Mouse (Mus musculus): ENCODE data around the gene St5.

Gene St5

GRCm38 (mm10) chr7:109700213-109700612 is 3.2 kb downstream of the St5 start:
- DNase-seq (ENCODE audit: low spot score) = no peak

GRCm38 (mm10) chr7:109695339-109695726 is 8.1 kb downstream of the St5 start:
- no peak for DNase-seq (ENCODE audit: low spot score)

DNA sequence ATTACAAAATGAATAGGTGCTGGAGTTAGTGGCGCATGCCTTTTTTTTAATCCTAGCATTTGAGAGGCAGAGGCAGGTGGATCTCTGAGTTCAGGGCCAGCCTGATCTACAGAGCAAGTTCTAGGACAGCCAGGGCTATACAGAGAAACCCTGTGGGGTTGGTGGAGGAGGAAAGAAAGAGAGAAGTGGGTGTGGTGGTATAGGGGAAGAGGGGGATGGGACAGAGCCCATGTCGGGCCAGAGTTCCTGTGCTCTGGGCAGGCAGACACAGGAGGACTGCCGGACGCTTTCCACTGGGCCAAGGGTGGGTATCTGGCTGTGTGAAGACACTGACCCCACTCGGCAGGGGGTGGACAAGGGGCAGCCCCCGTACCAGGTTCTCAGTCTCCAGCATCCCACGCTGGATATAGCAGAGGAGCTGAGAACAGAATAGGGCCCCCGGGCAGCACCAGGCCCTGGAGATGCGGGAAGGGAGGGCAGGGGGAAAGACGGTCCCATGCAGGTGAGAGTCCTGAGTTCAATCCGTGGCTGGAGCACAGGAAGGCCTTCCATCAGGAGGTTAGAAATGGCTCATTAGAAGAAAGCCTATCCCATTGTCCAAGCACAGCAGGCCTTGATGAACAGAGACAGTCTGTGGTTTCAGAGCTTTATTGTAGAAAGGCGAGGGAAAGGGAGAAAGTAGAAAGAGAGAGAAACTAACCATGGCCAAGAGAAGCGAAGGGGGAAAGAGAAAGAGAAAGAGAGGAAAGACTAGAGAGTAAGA is 8.6 kb downstream of the St5 start:
- DNase-seq (ENCODE audit: low spot score) = no peak

DNA sequence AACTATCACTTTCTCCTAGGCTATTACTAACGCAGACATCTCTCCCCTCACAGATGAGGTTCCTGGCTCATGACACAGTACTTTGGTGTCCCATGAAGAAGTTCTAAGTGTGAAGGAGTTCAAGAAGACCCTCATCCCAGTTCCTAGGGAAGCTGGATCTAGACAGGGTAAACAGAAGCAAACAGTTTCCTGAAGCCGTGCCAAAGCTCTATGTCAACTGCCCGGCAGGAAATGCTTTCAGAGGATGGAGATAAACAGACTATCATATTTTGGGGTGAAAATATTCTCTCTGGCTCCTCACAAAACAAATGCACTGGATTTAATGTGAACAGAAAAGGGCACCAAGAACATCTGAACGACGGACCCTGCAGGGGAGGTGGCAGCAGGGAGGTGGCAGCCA is 12.4 kb downstream of the St5 start:
- no peak for DNase-seq (ENCODE audit: low spot score)

DNA sequence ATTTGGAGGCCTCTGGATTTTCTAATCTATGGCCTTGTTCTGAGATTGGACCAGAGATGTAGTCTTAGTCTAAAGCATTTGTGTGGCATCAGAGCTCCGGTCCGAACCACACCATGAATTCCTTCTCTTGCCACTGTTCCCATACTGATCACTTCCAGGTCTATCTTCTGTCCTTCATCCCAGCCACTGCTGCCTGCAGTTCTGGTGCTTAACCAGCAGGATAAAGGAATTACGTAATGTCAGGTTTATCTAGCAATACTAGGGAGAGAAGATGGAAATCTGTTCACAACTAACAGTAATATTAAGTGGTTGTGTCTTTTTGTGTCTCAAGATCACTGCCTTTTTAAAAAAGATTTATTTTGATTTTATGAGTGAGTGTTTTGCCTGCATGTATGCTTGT is 13.3 kb downstream of the St5 start:
- no peak for DNase-seq (ENCODE audit: low spot score)

DNA sequence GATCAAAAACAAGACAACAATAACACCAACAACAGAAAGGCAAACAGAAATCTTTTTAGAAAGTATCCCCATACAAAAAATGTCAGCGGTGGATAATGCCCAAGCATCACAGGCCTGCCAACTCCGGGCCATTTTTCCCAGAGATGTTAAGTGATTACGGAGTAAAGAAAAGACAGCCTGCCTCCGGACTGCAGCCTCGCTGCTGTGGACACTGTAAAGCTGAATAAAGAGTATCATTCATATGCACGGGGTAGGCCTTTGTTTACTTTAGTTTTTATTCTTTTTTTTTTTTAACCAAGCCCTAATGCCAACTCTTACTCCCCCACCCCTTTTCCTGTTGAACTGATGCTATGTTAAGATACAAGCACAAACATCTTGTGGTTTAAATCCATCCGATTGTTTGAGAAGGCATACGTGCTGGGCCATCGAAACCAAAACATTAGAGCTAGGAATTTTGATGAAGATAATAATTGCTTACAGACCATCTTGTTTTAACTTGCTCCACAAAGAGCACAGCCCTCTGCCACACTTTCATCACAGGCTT is 16.7 kb downstream of the St5 start:
- no peak for DNase-seq (ENCODE audit: low spot score)

DNA sequence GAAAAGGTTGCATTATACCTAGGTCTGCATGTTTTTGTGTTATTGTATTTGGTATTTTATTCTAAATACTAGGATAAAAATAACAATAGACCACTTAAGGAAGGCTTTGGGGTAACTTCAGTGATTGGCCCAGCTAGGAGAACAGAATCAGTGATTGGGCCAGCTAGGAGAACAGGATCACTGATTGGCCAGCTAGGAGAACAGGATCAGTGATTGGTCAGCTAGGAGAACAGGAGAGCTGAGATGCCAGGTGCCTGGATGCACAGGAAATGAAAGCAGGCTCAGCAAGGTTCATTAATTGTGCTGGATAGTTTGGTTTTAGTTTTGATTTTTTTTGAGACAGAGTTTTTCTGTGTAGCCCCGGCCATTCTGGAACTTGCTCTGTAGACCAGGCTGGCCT is 22.5 kb downstream of the St5 start:
- no peak for DNase-seq (ENCODE audit: low spot score)

DNA sequence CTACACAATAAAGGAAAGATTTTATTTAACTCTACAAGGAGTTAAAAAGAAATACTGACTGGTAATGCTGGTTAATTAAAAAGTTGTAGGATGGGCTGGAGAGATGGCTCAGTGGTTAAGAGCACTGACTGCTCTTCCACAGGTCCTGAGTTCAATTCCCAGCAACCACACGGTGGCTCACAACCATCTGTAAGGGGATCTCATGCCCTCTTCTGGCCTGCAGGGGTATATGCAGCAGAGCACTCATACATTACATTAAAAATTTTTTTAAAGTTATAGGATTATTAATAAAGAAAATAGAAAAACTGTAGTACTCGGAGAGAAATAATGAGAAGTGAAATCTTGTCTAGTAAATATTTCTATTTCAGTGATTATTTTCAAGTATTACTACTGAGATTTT is 23.1 kb downstream of the St5 start:
- no peak for DNase-seq (ENCODE audit: low spot score)

DNA sequence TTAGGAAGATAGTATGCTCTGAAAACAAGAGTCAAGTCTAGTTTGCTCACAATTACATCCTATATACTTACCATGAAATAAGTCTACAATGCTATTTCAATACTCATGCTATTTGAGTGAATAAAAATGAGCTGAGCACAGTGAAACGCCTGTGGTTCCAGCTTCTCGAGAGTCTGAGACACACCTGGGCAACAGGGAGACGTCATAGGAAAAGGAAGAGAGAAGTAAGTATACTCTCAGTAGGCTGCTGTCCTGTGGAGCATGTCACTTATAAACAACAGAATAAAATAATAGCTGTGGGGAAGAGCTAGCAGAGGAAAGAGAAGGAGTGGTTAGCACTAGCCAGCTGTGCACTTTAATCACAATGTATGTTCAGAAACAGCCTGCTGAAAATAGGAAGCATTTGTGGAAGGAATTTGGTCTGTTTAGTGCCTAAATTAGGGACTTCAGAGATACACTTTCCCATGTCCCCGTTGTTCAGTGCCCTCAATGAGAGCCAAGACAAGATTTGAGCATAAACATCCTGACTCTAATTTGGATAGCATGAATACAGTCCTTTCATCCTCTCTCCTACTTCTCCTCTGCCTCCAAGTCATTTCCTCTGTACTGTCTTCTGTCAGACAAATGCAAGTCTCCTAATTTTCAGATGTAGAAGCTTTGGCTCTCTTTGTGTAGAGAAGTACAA is 28.3 kb downstream of the St5 start:
- DNase-seq (ENCODE audit: low spot score) = no peak

GRCm38 (mm10) chr7:109671581-109672471 is 31.6 kb downstream of the St5 start:
- DNase-seq (ENCODE audit: low spot score) = peak; percentile 71

DNA sequence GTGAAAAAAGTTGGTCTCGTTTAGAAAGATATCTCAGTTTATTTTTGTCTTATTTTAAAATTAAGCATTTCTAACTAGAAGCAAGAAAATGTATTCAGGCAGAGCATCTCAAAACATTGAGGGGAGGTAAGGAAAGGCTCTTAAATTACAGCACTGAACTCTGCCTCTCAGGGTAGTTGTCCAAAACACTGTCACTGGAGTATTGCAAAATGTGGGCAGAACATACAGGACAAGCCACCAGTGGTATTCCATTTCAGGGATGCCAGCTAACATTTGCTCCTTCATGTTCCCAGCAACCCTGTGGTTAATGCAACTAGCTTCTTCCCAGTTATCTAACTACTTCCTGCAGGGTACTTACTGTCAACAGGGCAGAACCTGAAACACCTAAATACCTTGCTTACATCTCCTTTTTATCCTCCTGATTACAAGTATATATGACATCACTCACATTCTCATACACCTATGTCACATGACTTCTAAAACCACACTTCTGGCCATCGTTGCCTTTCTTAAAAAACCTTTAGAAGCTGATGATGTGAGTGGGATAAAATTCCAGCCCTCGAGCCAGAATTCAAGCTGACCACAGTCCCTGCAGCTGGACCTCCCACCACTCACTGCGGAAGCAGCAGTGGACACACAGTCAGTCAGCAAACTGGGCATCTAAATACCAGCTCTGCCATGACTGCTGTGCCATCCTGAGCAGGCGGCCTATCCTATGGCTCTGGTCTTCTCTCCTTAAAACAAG is 33.8 kb downstream of the St5 start:
- DNase-seq (ENCODE audit: low spot score) = no peak

DNA sequence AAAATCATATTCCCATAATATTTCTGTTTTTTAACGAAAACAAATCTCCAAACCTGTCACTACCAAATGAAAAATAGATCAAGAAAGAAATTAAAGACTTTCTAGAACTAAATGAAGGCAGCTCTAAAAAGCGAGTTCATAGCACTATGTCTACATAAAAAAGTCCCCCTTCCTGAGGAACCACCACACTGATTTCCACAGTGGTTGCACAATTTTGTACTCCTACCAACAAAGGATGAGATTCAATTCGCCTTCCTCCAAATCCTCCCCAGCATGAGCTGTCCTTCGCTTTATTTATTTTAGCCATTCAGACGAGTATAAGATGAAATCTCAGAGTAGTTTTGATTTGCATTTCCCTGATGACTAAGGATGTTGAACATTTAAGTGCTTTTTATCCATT is 36.7 kb downstream of the St5 start:
- no peak for DNase-seq (ENCODE audit: low spot score)

GRCm38 (mm10) chr7:109662626-109663025 is 40.8 kb downstream of the St5 start:
- no peak for DNase-seq (ENCODE audit: low spot score)

DNA sequence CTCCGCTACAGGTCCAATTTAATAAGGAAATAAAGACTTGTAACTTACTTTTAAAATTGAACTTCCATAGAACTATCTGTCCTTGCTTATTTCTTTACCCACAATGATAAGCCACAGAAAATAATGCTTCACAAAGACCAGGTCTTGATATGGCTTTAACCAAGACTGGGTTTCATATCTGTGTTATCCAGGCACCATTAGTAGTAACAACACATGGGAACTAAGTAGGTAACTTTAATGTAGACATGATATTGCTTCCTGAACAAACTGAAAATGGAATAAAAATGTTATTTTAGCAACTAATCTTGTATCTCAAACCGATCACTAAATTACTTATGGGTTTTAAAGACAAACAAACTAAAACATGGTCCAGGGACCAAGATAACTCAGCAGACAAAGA is 44.1 kb downstream of the St5 start:
- DNase-seq (ENCODE audit: low spot score) = no peak

DNA sequence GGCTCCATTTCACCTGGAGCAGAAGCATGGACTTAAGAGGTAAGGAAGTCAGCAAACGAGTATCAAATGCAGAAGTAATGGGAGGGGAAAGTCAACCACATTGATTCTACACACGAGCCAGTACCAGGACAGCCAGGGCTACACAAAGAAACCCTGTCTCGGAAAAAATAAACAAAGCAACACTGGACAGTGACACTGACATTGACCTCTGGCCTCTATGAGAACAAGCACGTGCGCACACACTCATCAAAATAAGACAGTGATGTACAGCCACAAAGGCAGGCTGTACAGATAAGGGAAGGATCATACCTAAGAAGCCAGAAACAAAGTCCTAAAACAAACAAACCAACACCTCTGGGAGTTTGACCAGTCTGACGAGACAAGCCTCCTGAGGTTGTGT is 45.5 kb downstream of the St5 start:
- no peak for DNase-seq (ENCODE audit: low spot score)

DNA sequence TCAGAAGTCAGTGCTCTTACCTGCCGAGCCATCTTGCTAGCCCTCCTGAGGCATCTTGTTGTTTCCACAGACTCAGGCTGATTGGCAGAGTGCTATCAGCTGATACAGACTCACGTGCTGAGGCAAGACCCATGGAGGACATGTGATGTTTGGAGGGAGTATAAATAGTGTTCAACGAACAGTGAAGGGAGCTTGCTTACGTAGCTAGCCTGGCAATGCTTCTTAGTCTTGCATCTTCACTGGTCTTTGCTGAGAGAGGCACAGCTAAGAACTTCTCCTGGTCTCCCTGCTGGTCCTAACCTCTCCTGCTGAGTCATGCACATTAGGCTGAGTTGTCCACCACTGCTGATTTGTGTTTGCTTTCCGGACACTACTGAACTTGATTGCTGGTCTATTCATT is 48.5 kb downstream of the St5 start:
- no peak for DNase-seq (ENCODE audit: low spot score)

DNA sequence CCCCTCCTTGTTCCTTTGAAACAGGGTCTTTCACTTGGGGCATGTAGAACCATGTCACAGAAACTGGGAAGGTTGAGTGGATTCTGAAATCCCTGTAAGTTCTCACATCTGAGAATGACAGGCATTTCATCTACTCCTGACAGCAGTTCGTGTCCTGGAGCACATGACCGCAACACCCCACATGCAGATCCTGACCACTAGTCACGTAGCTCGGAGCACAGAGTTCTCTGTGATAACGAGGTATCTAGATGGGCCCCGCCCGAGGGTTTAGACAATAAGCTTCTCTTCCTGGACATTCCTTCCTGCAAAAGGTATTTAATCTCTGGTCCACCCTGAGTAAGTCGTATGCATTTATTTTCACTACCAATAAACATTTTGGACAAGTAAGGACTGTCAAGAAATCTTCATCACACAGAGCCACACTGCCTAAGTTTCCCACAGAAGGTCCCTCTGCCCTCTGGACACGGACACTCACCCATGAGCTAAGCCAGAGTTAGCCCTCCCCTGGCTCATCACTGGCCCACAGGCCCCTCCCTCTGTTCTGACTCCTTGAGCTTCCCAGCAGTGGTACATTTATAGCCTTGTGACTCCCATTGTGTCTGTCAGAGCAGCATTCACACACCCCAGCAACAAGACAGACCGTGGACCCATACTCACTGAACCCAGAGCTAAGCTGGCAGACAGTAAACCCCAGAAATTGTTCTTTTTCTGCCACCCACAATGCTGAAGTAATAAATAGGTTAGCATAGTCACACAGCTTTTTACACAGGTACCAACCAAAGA is 54.4 kb downstream of the St5 start:
- DNase-seq (ENCODE audit: low spot score) = no peak

DNA sequence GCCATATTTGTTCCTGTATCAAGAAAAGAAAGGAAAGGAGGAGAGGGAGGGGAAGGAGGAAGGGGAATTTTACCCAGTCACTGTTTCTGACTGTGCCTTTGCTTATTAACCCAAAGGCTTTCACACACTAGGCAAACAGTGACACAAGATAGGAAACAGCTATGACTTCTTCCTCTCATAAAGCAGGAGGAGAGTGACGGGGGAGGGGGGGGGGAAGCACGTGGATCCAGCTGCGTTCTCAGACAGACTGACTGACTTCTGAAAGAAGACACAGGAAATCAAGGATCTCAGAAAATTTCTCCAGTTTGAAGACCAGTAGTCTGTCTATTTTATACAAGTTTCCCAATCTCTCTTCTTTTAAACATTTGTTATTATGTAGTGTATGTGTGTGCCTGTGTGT is 56.8 kb downstream of the St5 start:
- no peak for DNase-seq (ENCODE audit: low spot score)

DNA sequence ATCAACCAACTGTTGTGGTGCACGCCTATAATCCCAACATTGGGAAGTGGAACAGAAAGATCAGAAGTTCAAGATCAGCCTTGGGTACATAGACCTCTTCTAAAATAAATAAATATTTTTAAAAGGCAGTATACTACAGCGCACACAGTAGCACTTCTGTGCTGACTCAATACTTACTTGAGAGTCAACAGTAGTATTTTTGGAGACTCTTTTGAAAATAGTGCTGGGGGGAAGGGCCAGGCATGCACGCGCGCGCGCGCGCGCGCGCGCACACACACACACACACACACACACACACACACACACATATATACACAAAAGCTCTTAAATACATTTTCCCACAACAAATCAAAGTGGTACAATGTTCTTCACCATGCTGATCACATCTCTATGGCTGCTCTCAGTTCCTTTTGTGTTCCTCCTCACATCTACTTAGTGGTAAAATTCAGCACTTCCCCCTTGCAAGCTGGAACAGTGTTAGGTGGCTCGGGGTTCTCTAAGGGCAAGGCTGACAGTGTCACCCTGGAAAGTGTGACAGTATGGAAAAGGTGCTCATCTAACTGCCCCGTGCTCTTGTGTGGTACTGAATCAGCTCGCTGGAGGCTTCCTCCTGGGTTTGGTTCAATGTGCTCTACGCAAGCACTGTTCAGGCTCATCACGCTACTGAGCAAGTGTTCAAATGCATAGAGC is 60.0 kb downstream of the St5 start:
- DNase-seq (ENCODE audit: low spot score) = no peak

- DNase-seq (ENCODE audit: low spot score) = no peak
Measured at GRCm38 (mm10) chr7:109641963-109642362, 61.4 kb downstream of the St5 start.

Measured in ovary, postnatal 36 days (tissue).